Mouse (Mus musculus): Measurements from ENCODE around the gene Pcif1.

GRCm38 (mm10) chr2:164923291-164923690 lies 44.2 kb downstream of the Pcif1 start:
- TF ChIP-seq POLR2A (IDR thresholded peaks at IDR 0.05; ENCODE audit: insufficient read depth, low read depth, low read length) (no peak), CTCF (IDR thresholded peaks at IDR 0.05) (no peak)

Measured in heart, adult 2 months (tissue).